Mouse (Mus musculus) forebrain, embryonic 10.5 days (tissue): Measurements from ENCODE around the gene Psmg3. TPM values are rescaled to one million over a fixed set of nuclear protein-coding genes. Genes with fewer than 3 reads are reported as not detected.
A peak's percentile ranks its signal among the peaks of the same experiment; 100 is the strongest.

ENCODE experiments used
- DNase-seq: peaks from one replicate; pipeline ENCODE4 v3.0.0-alpha.2; 2017; ENCODE audit warnings: low spot score; ENCODE audit errors: extremely low spot score
- H3K27ac ChIP-seq: fragments of 300-500 bp; sonication (generic); 2 replicates; pipeline ENCODE4 v1.5.1; 2016; ENCODE audit warnings: mild to moderate bottlenecking
- H3K27me3 ChIP-seq: fragments of 300-500 bp; sonication (generic); 2 replicates; pipeline ENCODE4 v1.6.1; 2016; ENCODE audit warnings: mild to moderate bottlenecking; ENCODE audit not compliant: poor library complexity, severe bottlenecking
- H3K36me3 ChIP-seq: fragments of 300-500 bp; sonication (generic); replicated peaks from 2 replicates; pipeline ENCODE4 v1.6.1; 2016; ENCODE audit warnings: mild to moderate bottlenecking, moderate library complexity
- H3K4me1 ChIP-seq: fragments of 300-500 bp; sonication (generic); 2 replicates; pipeline ENCODE4 v1.6.1; 2016
- H3K4me3 ChIP-seq: fragments of 300-500 bp; sonication (generic); 2 replicates; pipeline ENCODE4 v1.5.1; 2016; ENCODE audit warnings: mild to moderate bottlenecking, moderate library complexity
- H3K9me3 ChIP-seq: fragments of 300-500 bp; sonication (generic); 2 replicates; pipeline ENCODE4 v1.6.1; 2016; ENCODE audit warnings: mild to moderate bottlenecking, moderate library complexity
- WGBS: fragments of 180-500 bp; shearing (Covaris S2); methylation state at CpG from one replicate; pipeline ENCODE4 v1.1.7; 2016; 5-methylcytosine and 5-hydroxymethylcytosine counted together
- polyA plus RNA-seq: library from polyadenylated mRNA; unstranded; fragments of >200 nt; fragmentation: Nextera tagmentation; extraction: Ambion mirVana; gene quantifications from 2 replicates; pipeline ENCODE4 v1.2.1, GENCODE M21; 2016

Psmg3 gene
- polyA plus RNA-seq: 99.7 and 103 TPM in 2 replicates

DNA sequence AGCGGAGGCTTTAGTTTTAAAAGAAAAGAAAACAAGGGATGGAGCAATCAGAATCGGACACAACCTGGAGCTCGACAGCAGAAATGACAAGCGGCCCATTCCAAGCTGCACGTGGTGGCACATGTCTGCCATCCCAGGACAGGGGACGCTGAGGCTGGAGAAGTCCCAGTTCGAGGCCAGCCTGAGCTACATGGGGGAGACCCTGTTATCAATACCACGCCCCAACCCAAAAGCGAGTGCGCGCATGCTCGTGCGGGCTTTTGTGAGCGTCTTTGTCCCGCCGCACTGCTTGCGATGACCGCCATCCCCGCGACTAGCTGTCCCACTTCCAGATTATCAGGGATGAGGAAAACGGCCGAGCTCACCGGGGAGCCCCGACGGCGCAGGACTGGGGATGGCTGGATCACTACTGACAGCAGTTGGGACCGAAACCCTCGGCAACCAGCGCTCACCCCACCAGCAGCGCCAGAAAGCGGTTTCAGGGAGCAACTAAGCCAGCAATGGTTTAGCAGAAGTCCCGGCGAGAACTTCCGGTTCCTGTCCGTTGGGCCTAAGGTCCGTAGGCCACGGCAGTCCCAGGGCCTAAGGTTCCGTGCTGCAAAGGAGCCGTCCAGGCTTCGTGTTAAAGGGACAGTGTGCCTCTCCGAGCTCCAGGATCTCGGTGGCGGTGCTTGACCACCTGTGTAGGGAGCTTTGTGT is at the start of gene Psmg3, which contains the start of gene Gm26938:
Gene Psmg3 (minus strand): TSS at position 529 of the 699 bp plus-strand sequence.
Gene Gm26938 (minus strand): TSS at position 51 of the 699 bp plus-strand sequence.
- DNase-seq: peak; percentile 93
- H3K4me1 ChIP-seq: peaks cover 18% of the 10 kb centered on the region
- peak within 1 kb of the TSS; percentile 92 for H3K27ac ChIP-seq
- under 1% methylated on average over 43 of the region's 43 CpGs for whole genome bisulfite sequencing
- no peaks in the 10 kb centered on the region for H3K27me3 ChIP-seq
- H3K36me3 ChIP-seq: peaks cover 32% of the 10 kb centered on the region
- peak within 1 kb of the TSS; percentile 91 for H3K4me3 ChIP-seq
- no peaks in the 10 kb centered on the region for H3K9me3 ChIP-seq

DNA sequence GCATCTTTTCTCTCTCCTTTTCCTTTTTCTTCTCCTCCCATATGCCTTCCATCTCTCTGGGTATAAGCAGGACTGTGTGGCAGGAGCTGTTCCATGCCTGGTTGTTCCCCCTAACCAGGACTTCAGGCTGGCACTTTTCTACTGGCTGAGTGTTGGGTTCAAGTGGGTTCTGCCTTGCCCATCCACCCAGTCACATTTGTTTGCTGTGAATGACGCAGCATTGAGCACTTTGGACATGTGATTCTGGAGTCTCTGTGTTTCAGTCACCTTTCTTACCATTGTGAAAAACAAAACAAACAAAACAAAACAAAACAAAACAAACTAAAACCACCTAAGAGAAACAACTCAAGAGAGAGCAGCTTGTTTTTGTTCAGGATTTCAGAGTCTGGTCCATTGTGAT is 44.8 kb upstream of the Psmg3 start:
- peaks cover 28% of the 10 kb centered on the region for H3K4me1 ChIP-seq
- DNase-seq: no peak
- no peaks in the 10 kb centered on the region for H3K36me3 ChIP-seq
- no peak overlapping the region for H3K27ac ChIP-seq
- H3K27me3 ChIP-seq: peaks cover 5% of the 10 kb centered on the region; the same call in 1 of the 2 replicates
- no peaks in the 10 kb centered on the region for H3K9me3 ChIP-seq
- 89% methylated on average over 1 of the region's 1 CpGs for WGBS
- H3K4me3 ChIP-seq: no peak overlapping the region

DNA sequence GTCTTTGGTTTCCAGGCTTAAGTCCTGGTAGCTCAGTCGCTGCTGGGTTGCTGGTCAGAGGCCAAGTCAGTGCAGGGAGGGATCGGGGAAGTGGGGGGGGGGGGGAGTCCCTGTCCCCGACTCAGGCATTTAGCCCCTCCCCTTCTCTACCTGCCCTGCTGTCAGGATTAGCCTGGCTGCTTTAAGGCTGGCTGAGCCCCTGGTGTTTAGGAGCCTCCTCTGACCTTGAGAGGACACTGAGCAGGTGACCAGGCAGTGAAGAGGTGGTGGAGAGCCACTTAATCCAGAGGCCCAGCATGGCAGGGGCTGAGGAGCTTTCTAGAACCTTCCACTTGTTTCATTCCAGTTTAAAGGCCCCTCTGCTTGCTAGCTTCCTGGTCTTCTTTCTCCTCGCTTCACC is 44.2 kb upstream of the Psmg3 start:
- Histone ChIP-seq H3K27ac (no peak overlapping the region), H3K4me3 (no peak overlapping the region), H3K9me3 (no peaks in the 10 kb centered on the region), H3K36me3 (no peaks in the 10 kb centered on the region), H3K4me1 (peaks cover 28% of the 10 kb centered on the region), H3K27me3 (peaks cover 5% of the 10 kb centered on the region; the same call in 1 of the 2 replicates)
- 18% methylated on average over 4 of the region's 4 CpGs for WGBS
- no peak for DNase-seq

DNA sequence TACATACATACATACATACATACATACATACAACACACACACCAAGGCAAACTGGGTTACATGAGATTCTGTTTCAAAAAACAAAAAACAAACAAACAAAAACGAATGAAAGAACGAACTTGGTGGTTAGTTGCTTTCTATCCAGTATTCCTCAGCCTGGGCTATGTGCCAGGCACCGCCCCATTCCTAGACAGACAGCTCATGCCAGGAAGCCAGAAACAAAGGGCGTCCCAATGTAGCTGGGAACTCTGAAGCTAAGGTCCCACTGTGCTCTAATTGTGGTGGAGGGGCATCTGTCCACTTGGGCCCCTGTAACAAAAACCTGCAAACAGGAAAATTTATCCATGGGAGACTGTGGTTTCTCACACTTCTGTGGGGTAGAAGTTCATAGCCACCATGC is 36.1 kb upstream of the Psmg3 start:
- no peak for DNase-seq

DNA sequence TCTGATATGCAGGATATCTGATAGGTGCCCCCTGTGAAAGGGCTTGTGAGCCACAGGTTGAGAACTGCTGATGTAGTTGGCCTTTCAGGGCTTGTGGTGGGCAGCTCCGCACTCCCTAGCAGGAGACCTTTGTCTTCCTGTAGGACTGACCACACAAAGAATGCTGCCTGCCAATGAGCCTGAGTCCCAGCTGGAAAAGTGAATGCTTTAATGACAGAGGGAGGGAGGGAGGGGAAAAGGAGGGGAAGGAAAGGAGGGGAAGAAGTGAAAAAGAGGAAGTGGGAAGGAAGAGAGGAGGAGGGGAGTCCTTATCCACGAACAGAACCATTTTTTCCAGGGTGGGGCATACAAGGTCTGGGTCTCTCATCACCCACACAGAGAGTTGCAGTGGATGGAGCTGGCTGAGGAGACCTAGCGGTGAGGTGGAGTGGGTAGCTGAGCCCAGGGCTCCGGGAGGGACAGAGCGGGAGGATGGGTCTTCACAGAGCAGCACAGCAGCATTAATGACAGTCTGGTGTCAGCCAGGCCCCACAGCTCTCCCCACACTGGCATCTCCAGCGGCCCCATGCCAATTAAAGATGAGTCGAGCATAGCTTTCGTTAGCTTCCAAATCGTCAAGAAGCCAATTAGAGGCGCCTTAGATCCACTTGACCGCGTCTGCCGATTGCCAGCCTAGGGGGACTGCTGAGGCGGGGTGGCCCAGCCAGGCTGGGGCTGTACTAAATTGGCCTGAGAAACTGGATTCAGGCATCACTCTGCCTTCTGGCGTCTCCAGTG is 33.8 kb upstream of the Psmg3 start:
- 18% methylated on average over 15 of the region's 15 CpGs for WGBS
- Histone ChIP-seq H3K9me3 (no peaks in the 10 kb centered on the region), H3K4me3 (peak overlapping the region; percentile 35), H3K27me3 (0 out of 2 replicates have a peak, but pooled peaks cover 7% of the 10 kb centered on the region), H3K36me3 (no peaks in the 10 kb centered on the region), H3K4me1 (peaks cover 16% of the 10 kb centered on the region), H3K27ac (peak overlapping the region; percentile 71)
- DNase-seq: peak; percentile 39

More for the DNA sequence above, 36.1 kb upstream of the Psmg3 start:
- 83% methylated on average over 4 of the region's 4 CpGs for WGBS
- Histone ChIP-seq H3K9me3 (no peaks in the 10 kb centered on the region), H3K36me3 (no peaks in the 10 kb centered on the region), H3K27me3 (0 out of 2 replicates have a peak, but pooled peaks cover 7% of the 10 kb centered on the region), H3K4me1 (peaks cover 18% of the 10 kb centered on the region), H3K4me3 (no peak overlapping the region), H3K27ac (no peak overlapping the region)

DNA sequence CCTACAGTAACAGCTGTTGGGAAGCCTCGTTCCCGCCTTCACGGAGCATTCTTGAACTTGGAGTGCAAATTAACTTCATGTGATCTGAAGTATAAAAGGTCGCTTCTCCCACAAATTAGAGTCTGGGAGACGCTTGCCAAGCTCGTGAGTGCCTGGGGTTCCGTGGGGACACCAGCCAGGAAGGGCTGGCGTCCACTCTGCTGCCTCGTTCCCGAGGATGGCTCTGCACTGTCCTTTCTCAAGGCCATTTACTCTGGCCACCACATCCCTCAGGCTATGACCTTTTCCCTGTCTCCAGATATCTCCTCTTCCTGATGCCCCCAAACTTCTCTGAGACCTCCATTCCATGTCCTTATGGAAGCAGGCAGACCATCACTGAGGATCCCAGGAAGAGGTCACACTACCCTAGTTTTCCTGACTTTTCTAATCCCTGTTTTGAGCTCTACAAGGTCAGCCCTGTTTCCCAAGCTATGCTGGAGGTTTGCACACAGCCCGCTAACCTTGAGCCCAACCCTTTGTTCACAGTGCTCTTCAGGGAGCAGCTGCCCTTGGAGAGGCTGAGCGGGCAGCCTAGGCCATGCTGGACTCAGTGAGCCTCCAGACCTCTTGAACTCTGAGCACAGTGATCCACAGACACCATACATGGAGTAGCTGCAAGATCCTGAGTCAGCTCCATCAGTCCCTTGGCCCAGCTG is 23.1 kb upstream of the Psmg3 start:
- Histone ChIP-seq H3K9me3 (peaks cover 8% of the 10 kb centered on the region), H3K27me3 (no peaks in the 10 kb centered on the region), H3K36me3 (no peaks in the 10 kb centered on the region), H3K4me1 (peaks cover 8% of the 10 kb centered on the region), H3K27ac (0 out of 2 replicates have a peak overlapping the region, but pooled peaks have one; percentile 11), H3K4me3 (no peak overlapping the region)
- WGBS: 86% methylated on average over 12 of the region's 12 CpGs
- DNase-seq: no peak

DNA sequence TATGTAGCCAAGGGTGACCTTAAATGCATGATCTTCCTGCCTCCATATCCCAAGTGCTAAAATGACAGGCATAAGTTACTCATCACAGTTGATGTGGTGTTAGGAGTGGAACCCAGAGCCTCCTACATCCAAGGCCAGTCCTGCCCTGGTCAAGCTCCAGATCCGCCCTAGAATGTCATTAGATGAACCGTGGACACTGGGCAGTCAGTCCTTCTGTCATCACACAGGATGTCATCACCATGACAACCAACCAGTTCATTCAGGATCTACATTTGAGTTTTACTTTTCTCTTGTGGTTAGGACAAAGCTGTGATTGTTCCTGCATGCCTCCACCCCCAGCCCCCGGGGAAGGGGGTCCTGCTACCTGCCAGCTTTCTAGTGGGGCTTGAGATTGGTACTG is 12.5 kb upstream of the Psmg3 start:
- Histone ChIP-seq H3K4me1 (peaks cover 9% of the 10 kb centered on the region), H3K27me3 (no peaks in the 10 kb centered on the region), H3K4me3 (no peak overlapping the region), H3K9me3 (no peaks in the 10 kb centered on the region), H3K27ac (peak overlapping the region; percentile 56; the same call in 1 of the 2 replicates), H3K36me3 (no peaks in the 10 kb centered on the region)
- WGBS: 36% methylated on average over 3 of the region's 3 CpGs
- DNase-seq: no peak

DNA sequence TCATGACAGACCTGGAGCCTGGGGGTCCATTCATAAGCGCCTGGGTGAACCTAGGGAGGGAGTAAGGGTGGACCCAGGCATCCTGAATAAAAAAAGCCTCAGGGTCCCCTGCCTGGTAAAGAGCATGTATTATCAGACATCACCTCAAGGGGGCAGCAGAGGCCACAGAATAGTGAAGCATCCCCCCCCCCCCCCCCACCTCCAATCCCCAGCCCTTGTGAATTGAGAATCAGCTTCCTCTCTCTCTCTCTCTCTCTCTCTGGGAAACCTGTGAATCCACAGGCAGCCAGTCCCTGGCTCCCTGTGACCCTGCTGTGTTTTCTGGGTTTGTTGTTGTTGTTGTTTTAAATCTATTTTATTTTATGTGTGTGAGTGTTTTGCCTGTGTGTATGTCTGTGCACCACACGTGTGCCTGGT is 11.8 kb upstream of the Psmg3 start:
- Histone ChIP-seq H3K27me3 (no peaks in the 10 kb centered on the region), H3K4me3 (no peak overlapping the region), H3K27ac (no peak overlapping the region), H3K36me3 (no peaks in the 10 kb centered on the region), H3K4me1 (peaks cover 9% of the 10 kb centered on the region), H3K9me3 (no peaks in the 10 kb centered on the region)
- peak; percentile 78 for DNase-seq
- 17% methylated on average over 2 of the region's 2 CpGs for WGBS

DNA sequence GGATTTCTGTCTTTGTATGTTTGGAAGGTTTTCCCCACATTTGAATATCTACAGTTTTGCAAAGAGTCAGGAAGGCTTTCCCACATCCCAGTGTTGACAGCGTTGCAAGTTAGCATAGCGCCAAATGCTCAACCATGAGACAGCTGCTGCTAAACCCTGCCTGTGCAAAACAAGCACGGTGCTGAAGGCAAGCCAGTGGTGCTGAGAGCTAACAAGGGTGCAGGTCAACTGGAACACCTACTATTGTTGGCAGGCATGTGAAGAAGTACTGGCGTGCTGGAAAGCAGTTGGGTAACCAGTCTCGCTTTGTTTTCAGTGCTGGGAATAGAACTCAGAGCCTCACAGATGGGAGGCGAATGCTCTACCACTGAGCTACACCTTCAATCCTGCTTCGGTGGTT is 9.0 kb upstream of the Psmg3 start:
- H3K27me3 ChIP-seq: no peaks in the 10 kb centered on the region
- peaks cover 9% of the 10 kb centered on the region for H3K4me1 ChIP-seq
- H3K4me3 ChIP-seq: no peak overlapping the region
- no peaks in the 10 kb centered on the region for H3K36me3 ChIP-seq
- 87% methylated on average over 7 of the region's 7 CpGs for WGBS
- no peaks in the 10 kb centered on the region for H3K9me3 ChIP-seq
- no peak for DNase-seq
- no peak overlapping the region for H3K27ac ChIP-seq

DNA sequence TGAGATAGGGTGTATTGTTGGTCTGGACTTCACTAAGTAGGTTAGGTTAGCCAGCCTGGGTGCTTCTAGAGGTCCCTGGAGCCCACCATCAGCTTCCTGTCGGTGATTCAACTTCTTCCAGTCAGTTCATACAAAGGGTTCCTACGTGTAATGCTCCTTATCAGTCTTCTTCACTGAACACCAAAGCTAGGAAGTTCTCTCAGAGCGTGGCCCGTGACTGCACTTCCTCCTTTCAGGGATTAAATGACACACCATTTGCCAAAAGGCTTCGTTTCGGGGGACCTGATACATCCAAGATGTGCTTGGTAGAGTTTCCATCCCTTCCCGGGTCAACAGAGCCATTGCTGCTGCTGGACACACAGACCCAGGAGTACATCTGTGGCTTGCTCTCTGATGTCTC is 5.4 kb upstream of the Psmg3 start:
- H3K4me1 ChIP-seq: peaks cover 2% of the 10 kb centered on the region
- no peak for DNase-seq
- H3K4me3 ChIP-seq: no peak overlapping the region
- no peaks in the 10 kb centered on the region for H3K27me3 ChIP-seq
- H3K9me3 ChIP-seq: no peaks in the 10 kb centered on the region
- H3K36me3 ChIP-seq: no peaks in the 10 kb centered on the region
- 81% methylated on average over 7 of the region's 7 CpGs for WGBS
- no peak overlapping the region for H3K27ac ChIP-seq

DNA sequence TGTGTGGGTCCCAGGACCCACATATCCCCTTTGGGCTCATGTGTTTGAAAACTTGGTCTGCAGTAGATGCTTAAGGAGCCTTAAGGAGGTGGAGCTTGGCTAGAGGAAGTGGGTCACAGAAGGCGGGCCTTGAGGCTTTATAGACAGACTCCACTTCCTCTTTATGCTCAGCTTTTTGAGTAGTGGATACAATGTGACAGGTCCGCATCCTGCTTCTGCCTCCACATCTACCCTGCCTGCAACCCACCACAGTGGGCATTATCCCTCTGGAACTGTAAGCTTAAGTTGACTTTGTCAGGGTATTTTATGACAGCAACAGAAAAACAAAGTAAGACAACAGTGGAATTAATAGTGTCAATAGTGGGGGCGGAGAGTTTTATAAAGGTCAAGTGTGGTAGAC is 4.0 kb upstream of the Psmg3 start:
- Histone ChIP-seq H3K36me3 (no peaks in the 10 kb centered on the region), H3K27me3 (no peaks in the 10 kb centered on the region), H3K4me1 (peaks cover 11% of the 10 kb centered on the region), H3K4me3 (no peak overlapping the region), H3K9me3 (no peaks in the 10 kb centered on the region), H3K27ac (no peak overlapping the region)
- WGBS: 89% methylated on average over 3 of the region's 3 CpGs
- no peak for DNase-seq

DNA sequence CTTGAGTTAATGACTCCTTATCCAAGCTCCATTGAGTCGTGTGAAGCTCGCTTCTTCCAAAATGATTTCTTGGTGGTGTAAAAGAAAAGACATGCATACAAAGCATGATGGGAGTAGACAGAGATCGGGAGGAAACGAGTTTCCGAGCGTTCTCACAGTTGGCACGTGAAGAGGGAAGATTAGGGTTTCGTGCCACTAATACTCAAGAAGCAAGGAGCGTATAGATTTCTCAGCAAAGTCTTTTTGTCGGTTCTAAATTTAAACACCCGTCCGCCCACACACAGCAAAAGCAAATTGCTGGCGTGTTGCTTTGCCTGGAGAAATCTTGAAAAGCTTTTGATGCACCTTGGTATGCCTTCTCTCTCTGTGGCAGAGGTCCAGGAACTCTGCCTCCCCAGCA is 2.7 kb upstream of the Psmg3 start:
- no peaks in the 10 kb centered on the region for H3K9me3 ChIP-seq
- H3K36me3 ChIP-seq: peaks cover 4% of the 10 kb centered on the region
- 83% methylated on average over 13 of the region's 13 CpGs for WGBS
- DNase-seq: no peak
- peaks cover 18% of the 10 kb centered on the region for H3K4me1 ChIP-seq
- H3K27ac ChIP-seq: no peak overlapping the region
- no peaks in the 10 kb centered on the region for H3K27me3 ChIP-seq
- H3K4me3 ChIP-seq: no peak overlapping the region
